Mouse (Mus musculus) kidney, embryonic 15.5 days (tissue): ENCODE measurements around the gene Lrp10. TPM values are rescaled to one million over a fixed set of nuclear protein-coding genes. Genes with fewer than 3 reads are reported as not detected.

Experiments
- ATAC-seq: fragments of 200-750 bp; cut with Nextera tagmentation; replicated peaks from 2 replicates; pipeline ENCODE4 v1.8.0; 2017; ENCODE audit warnings: moderate TSS enrichment; ENCODE audit not compliant: low FRiP score
- H3K27ac ChIP-seq: fragments of 300-500 bp; sonication (generic); 2 replicates; pipeline ENCODE4 v1.5.1; 2015; ENCODE audit warnings: mild to moderate bottlenecking, inconsistent platforms
- H3K27me3 ChIP-seq: fragments of 300-500 bp; sonication (generic); 2 replicates; pipeline ENCODE4 v1.6.1; 2015; ENCODE audit warnings: inconsistent platforms
- H3K36me3 ChIP-seq: fragments of 300-500 bp; sonication (generic); 2 replicates; pipeline ENCODE4 v1.6.1; 2015; ENCODE audit warnings: inconsistent platforms
- H3K4me1 ChIP-seq: fragments of 300-500 bp; sonication (generic); 2 replicates; pipeline ENCODE4 v1.6.1; 2015; ENCODE audit warnings: inconsistent platforms
- H3K4me2 ChIP-seq: fragments of 300-500 bp; sonication (generic); 2 replicates; pipeline ENCODE4 v1.6.1; 2015; ENCODE audit warnings: moderate library complexity, mild to moderate bottlenecking, inconsistent platforms
- H3K4me3 ChIP-seq: fragments of 300-500 bp; sonication (generic); replicated peaks from 2 replicates; pipeline ENCODE4 v1.5.1; 2015; ENCODE audit warnings: mild to moderate bottlenecking, inconsistent platforms
- H3K9ac ChIP-seq: fragments of 300-500 bp; sonication (generic); 2 replicates; pipeline ENCODE4 v1.6.1; 2015; ENCODE audit warnings: mild to moderate bottlenecking, inconsistent platforms
- H3K9me3 ChIP-seq: fragments of 300-500 bp; sonication (generic); replicated peaks from 2 replicates; pipeline ENCODE4 v1.6.1; 2016; ENCODE audit warnings: inconsistent platforms
- WGBS: fragments of 180-500 bp; shearing (Covaris S2); methylation state at CpG from one replicate; pipeline ENCODE4 v1.1.7; 2015; ENCODE audit warnings: mixed read lengths; 5-methylcytosine and 5-hydroxymethylcytosine counted together
- polyA plus RNA-seq: library from polyadenylated mRNA; unstranded; fragments of >200 nt; fragmentation: Nextera tagmentation; extraction: Ambion mirVana; gene quantifications from 2 replicates; pipeline ENCODE4 v1.2.1, GENCODE M21; 2015

Lrp10 gene
- polyA plus RNA-seq, 1 experiment from 2014 or later = 54.6 TPM

- Histone ChIP-seq H3K4me2 (peak overlapping the region; percentile 77), H3K27me3 (no peaks in the 10 kb centered on the region), H3K9ac (peak overlapping the region; percentile 86), H3K4me3 (peak overlapping the region; percentile 90), H3K27ac (peak overlapping the region; percentile 92), H3K4me1 (peaks cover 16% of the 10 kb centered on the region), H3K9me3 (no peaks in the 10 kb centered on the region), H3K36me3 (peaks cover 28% of the 10 kb centered on the region)
- peak; percentile 47 for ATAC-seq
- WGBS = 13% methylated on average over 12 of the region's 12 CpGs
Observed at GRCm38 (mm10) chr14:54463108-54463958, 604 bp upstream of the Lrp10 start.

DNA sequence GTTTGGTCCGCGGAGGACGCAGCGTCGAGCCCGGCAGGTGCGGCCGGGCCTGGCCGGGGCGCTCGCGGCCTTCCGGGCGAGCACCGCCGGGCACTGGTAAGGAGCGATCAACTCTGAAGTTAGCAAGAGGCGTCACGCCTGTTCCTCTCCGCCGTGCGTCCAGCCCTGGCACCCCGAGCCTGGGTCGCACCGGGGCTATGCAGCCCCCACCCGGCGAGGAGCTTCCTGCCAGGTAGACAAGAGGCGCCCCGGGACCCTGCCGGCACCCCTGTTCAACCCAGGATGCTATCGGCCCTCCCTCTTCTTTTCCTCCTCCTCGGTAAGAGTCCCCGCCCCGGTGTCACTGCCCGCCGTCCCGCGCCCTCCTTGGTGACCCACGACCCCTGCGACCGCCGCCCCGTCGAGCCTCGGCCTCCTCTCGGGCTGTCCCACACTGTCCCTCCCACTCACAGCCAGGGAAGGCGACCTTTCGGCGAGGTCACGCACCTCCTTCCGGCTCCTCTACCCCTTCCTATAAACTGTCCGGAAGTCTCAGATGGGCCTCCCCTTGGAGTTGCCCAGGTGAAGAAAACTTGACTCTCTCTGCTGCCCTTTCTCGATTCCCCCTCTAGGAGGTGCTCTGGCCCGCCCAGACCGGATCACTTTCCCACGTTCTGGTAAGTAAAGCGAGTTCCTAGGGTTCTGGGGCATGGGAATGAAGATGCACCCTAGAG is 512 bp downstream of the Lrp10 start:
- Histone ChIP-seq H3K27me3 (no peaks in the 10 kb centered on the region), H3K27ac (peak overlapping the region; percentile 92), H3K9me3 (no peaks in the 10 kb centered on the region), H3K36me3 (peaks cover 39% of the 10 kb centered on the region), H3K4me3 (peak overlapping the region; percentile 90), H3K4me2 (peak overlapping the region; percentile 77), H3K4me1 (peaks cover 16% of the 10 kb centered on the region), H3K9ac (peak overlapping the region; percentile 86)
- WGBS = under 1% methylated on average over 53 of the region's 57 CpGs
- ATAC-seq = peak; percentile 83

DNA sequence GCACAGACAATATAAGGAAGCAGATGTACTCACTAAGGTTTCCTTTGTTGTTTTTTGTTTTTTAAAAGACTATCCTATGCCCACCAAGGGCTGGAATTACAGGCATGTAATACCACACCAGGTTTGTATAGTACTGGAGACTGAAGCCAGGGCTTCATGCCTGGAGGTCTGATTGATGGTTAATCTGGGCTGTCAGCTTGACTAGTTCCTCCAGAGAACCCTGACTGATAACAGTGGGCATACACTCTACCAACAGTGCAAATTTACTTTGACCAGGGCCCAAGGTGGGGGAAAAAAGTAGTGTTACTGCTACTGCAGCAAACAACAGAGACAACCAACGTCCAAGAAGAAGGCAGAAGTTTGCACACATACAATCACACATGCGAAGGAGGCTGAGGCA is 7.5 kb downstream of the Lrp10 start:
- 94% methylated on average over 2 of the region's 2 CpGs for WGBS
- Histone ChIP-seq H3K9me3 (no peaks in the 10 kb centered on the region), H3K27ac (no peak overlapping the region), H3K4me1 (peaks cover 14% of the 10 kb centered on the region), H3K4me3 (no peak overlapping the region), H3K9ac (no peak overlapping the region), H3K36me3 (peaks cover 42% of the 10 kb centered on the region), H3K4me2 (no peak overlapping the region), H3K27me3 (peaks cover 2% of the 10 kb centered on the region; the same call in 1 of the 2 replicates)
- ATAC-seq = no peak

DNA sequence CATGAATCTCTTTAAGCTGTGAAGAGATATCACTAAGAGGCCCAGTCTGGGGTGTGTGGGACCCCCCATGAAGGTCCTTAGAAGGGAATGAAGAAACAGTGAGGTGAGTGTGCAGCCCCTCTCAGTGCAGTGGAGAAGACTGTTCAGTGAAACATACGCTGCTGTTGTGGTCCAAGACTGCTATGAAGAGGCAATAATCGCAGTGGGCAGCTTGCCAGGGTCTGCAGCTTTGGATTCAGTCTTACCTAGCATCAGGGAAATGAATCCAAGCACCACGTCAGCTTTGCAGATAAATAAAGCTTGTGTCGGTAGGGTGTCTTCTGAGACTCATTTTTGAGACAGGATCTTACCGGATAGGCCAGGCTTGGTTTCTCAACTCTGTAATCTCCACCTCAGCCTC is 8.7 kb downstream of the Lrp10 start:
- no peak for ATAC-seq
- Histone ChIP-seq H3K4me1 (peaks cover 23% of the 10 kb centered on the region), H3K9me3 (no peaks in the 10 kb centered on the region), H3K27ac (no peak overlapping the region), H3K4me2 (no peak overlapping the region), H3K36me3 (peaks cover 30% of the 10 kb centered on the region), H3K9ac (no peak overlapping the region), H3K4me3 (no peak overlapping the region), H3K27me3 (peaks cover 12% of the 10 kb centered on the region; the same call in 1 of the 2 replicates)
- WGBS = 73% methylated on average over 5 of the region's 5 CpGs

GRCm38 (mm10) chr14:54474744-54475143 is 10.8 kb downstream of the Lrp10 start:
- Histone ChIP-seq H3K27me3 (peaks cover 27% of the 10 kb centered on the region), H3K27ac (no peak overlapping the region), H3K4me3 (no peak overlapping the region), H3K36me3 (peaks cover 9% of the 10 kb centered on the region), H3K9me3 (no peaks in the 10 kb centered on the region), H3K4me2 (no peak overlapping the region), H3K9ac (no peak overlapping the region), H3K4me1 (peaks cover 35% of the 10 kb centered on the region)
- no peak for ATAC-seq
- WGBS = 77% methylated on average over 5 of the region's 5 CpGs

- Histone ChIP-seq H3K27ac (no peak within 1 kb of the TSS), H3K4me2 (peak within 1 kb of the TSS; percentile 91), H3K4me1 (peaks cover 42% of the 10 kb centered on the region), H3K9me3 (no peaks in the 10 kb centered on the region), H3K9ac (peak within 1 kb of the TSS; percentile 59), H3K27me3 (peaks cover 34% of the 10 kb centered on the region), H3K4me3 (peak within 1 kb of the TSS; percentile 51), H3K36me3 (no peaks in the 10 kb centered on the region)
- ATAC-seq = peak; percentile 74
- 6% methylated on average over 23 of the region's 23 CpGs for WGBS
Observed at GRCm38 (mm10) chr14:54475941-54476844, 12.3 kb downstream of the Lrp10 start, which contains the start of gene Rem2. TSS of gene Rem2 (plus strand) at chr14:54476100.

DNA sequence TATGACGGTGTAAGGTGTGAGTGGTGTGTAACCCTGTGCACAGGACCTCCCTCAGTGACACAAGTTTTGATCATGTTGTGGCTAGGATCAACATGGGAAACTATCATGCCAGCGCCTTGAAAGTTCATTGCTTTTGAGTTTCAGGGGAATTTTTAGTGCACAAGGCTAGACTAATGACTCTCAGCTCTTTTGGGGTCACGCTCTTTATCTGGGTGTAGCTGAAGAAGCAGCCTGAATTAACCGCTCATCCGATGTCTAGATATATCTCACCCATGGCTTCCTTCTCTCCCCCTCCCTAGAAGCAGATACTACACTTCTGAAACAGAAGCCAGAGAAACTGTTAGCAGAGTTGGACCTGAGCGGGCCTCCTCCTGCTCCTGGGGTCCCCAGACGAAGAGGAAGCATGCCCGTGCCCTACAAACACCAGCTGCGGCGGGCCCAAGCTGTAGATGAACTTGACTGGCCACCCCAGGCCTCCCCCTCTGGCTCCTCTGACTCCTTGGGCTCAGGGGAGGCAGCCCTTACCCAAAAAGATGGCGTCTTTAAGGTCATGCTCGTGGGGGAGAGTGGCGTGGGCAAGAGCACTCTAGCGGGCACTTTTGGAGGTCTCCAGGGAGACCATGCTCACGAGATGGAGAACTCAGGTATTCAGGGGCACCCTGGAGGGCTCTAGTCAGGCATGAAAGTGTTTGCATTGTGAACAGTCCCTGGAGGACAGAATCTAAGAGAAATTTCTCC is 13.4 kb downstream of the Lrp10 start:
- peaks cover 34% of the 10 kb centered on the region for H3K27me3 ChIP-seq
- no peak overlapping the region for H3K4me3 ChIP-seq
- no peak for ATAC-seq
- no peak overlapping the region for H3K27ac ChIP-seq
- no peak overlapping the region for H3K4me2 ChIP-seq
- H3K4me1 ChIP-seq = peaks cover 42% of the 10 kb centered on the region
- no peaks in the 10 kb centered on the region; the same call in 1 of the 2 replicates for H3K9me3 ChIP-seq
- no peaks in the 10 kb centered on the region for H3K36me3 ChIP-seq
- no peak overlapping the region for H3K9ac ChIP-seq
- WGBS = 80% methylated on average over 15 of the region's 15 CpGs

- H3K36me3 ChIP-seq = no peaks in the 10 kb centered on the region
- peak overlapping the region; percentile 82 for H3K4me2 ChIP-seq
- peak overlapping the region; percentile 49 for H3K4me3 ChIP-seq
- H3K9ac ChIP-seq = peak overlapping the region; percentile 53
- H3K27me3 ChIP-seq = peaks cover 34% of the 10 kb centered on the region
- no peak overlapping the region for H3K27ac ChIP-seq
- H3K4me1 ChIP-seq = peaks cover 42% of the 10 kb centered on the region
- peak; percentile 61 for ATAC-seq
- 2% methylated on average over 40 of the region's 40 CpGs for WGBS
- H3K9me3 ChIP-seq = no peaks in the 10 kb centered on the region; the same call in 1 of the 2 replicates
Observed at GRCm38 (mm10) chr14:54479451-54479920, 15.5 kb downstream of the Lrp10 start.

DNA sequence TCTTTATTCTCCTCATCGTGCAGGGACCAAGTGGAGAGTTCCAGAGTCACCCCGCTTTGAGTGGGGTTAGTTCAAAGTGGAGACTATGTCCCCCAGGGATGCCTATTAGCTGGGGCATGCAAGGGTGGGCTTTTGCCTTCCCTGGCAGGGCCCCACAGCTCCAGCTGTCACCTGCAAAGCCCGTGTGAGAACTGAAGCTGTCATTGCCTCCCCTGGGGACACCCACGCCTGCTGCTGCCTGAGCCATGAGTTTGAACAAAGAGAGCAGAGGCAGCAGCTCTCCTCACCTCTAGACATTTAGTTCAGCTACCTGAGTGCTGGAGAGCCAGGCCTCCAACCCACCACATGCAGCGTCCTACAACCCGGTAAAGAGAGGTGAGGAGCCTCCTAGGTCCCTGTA is 16.7 kb downstream of the Lrp10 start:
- 69% methylated on average over 6 of the region's 6 CpGs for WGBS
- Histone ChIP-seq H3K4me1 (peaks cover 36% of the 10 kb centered on the region), H3K27ac (no peak overlapping the region), H3K9me3 (no peaks in the 10 kb centered on the region; the same call in 1 of the 2 replicates), H3K4me2 (no peak overlapping the region), H3K9ac (no peak overlapping the region), H3K4me3 (no peak overlapping the region), H3K36me3 (no peaks in the 10 kb centered on the region), H3K27me3 (peaks cover 34% of the 10 kb centered on the region)
- no peak for ATAC-seq

DNA sequence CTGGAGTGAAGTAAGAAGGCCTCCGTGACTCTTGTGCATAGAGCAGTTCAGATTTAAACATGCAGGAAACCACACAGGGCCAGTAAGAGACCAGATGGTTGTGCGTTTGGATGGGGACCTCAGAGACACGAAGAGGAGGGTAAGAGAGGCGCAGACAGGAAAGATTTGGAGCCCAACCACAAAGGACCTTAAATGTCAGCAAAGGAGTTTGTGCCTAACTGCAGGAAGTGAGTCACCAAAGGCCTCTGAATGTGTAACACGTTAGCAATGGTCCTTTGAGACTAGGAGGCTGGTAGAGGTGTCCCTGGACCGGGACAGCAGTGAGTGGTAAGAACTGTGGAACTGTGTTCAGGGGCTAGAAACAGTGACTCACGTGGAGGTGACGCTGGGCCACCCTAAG is 17.5 kb downstream of the Lrp10 start:
- H3K9ac ChIP-seq = no peak overlapping the region
- no peak overlapping the region for H3K4me2 ChIP-seq
- peaks cover 29% of the 10 kb centered on the region for H3K4me1 ChIP-seq
- no peaks in the 10 kb centered on the region for H3K36me3 ChIP-seq
- H3K9me3 ChIP-seq = no peaks in the 10 kb centered on the region; the same call in 1 of the 2 replicates
- peaks cover 32% of the 10 kb centered on the region for H3K27me3 ChIP-seq
- 73% methylated on average over 8 of the region's 8 CpGs for WGBS
- no peak for ATAC-seq
- no peak overlapping the region for H3K4me3 ChIP-seq
- no peak overlapping the region for H3K27ac ChIP-seq

DNA sequence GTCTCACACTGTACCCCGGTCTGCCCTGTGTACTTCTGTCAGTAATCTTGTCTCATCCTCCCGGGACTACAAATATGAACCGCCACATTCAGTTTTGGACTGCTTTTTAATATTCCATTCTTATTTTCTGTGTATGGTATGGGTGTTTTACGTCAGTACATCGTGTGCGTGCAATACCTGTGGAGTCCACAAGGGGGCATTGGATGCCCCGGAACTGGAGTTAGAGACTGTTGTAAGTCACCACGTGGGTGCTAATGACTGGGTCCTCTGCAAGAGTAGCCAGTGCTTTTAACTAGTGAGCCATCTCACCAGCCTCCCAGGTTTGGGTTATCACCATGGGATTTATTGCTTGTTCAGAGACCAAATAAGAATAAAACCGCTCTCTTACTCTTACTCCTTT is 18.6 kb downstream of the Lrp10 start:
- Histone ChIP-seq H3K27me3 (peaks cover 23% of the 10 kb centered on the region), H3K4me3 (no peak overlapping the region), H3K27ac (no peak overlapping the region), H3K4me2 (no peak overlapping the region), H3K9me3 (no peaks in the 10 kb centered on the region; the same call in 1 of the 2 replicates), H3K4me1 (peaks cover 19% of the 10 kb centered on the region), H3K9ac (no peak overlapping the region), H3K36me3 (no peaks in the 10 kb centered on the region)
- 39% methylated on average over 9 of the region's 9 CpGs for WGBS
- ATAC-seq = no peak
